Mouse (Mus musculus): ENCODE data around the gene Dvl3.
"Not testable (repeated sequence)": the region's sequence is repeated elsewhere in the genome, so short reads cannot be mapped to it uniquely, and the experiment has no call there.

Dvl3 gene

GRCm38 (mm10) chr16:20516726-20517201 is at the start of gene Dvl3:
Gene Dvl3 (plus strand): TSS chr16:20516982.
- peak; percentile 83 for DNase-seq (ENCODE audit: low read depth)

GRCm38 (mm10) chr16:20470981-20471380 is 45.8 kb upstream of the Dvl3 start:
- no peak for DNase-seq (ENCODE audit: low read depth)

- no peak for DNase-seq (ENCODE audit: low read depth)
Measured at GRCm38 (mm10) chr16:20471686-20472085, 45.1 kb upstream of the Dvl3 start.

- no peak for DNase-seq (ENCODE audit: low read depth)
Measured at GRCm38 (mm10) chr16:20473748-20474147, 43.0 kb upstream of the Dvl3 start.

- no peak for DNase-seq (ENCODE audit: low read depth)
Measured at GRCm38 (mm10) chr16:20474211-20474610, 42.6 kb upstream of the Dvl3 start.

- DNase-seq (ENCODE audit: low read depth): no peak
Measured at GRCm38 (mm10) chr16:20474786-20475185, 42.0 kb upstream of the Dvl3 start.

GRCm38 (mm10) chr16:20475335-20475734 is 41.4 kb upstream of the Dvl3 start:
- no peak for DNase-seq (ENCODE audit: low read depth)

GRCm38 (mm10) chr16:20476857-20477256 is 39.9 kb upstream of the Dvl3 start:
- DNase-seq (ENCODE audit: low read depth): no peak

GRCm38 (mm10) chr16:20477270-20477669 is 39.5 kb upstream of the Dvl3 start:
- no peak for DNase-seq (ENCODE audit: low read depth)

- DNase-seq (ENCODE audit: low read depth): no peak
Measured at GRCm38 (mm10) chr16:20478504-20478903, 38.3 kb upstream of the Dvl3 start.

GRCm38 (mm10) chr16:20479026-20479760 is 37.6 kb upstream of the Dvl3 start:
- DNase-seq (ENCODE audit: low read depth): not testable (repeated sequence)

GRCm38 (mm10) chr16:20480115-20480514 is 36.7 kb upstream of the Dvl3 start:
- peak; percentile 40 for DNase-seq (ENCODE audit: low read depth)

- no peak for DNase-seq (ENCODE audit: low read depth)
Measured at GRCm38 (mm10) chr16:20481746-20482145, 35.0 kb upstream of the Dvl3 start.

GRCm38 (mm10) chr16:20483716-20484115 is 33.1 kb upstream of the Dvl3 start:
- DNase-seq (ENCODE audit: low read depth): not testable (repeated sequence)

- DNase-seq (ENCODE audit: low read depth): no peak
Measured at GRCm38 (mm10) chr16:20485061-20485460, 31.7 kb upstream of the Dvl3 start.

GRCm38 (mm10) chr16:20486048-20486447 is 30.7 kb upstream of the Dvl3 start:
- DNase-seq (ENCODE audit: low read depth): no peak

- DNase-seq (ENCODE audit: low read depth): no peak
Measured at GRCm38 (mm10) chr16:20488151-20488550, 28.6 kb upstream of the Dvl3 start.

GRCm38 (mm10) chr16:20488751-20489150 is 28.0 kb upstream of the Dvl3 start:
- not testable (repeated sequence) for DNase-seq (ENCODE audit: low read depth)

- no peak for DNase-seq (ENCODE audit: low read depth)
Measured at GRCm38 (mm10) chr16:20489233-20489632, 27.5 kb upstream of the Dvl3 start.

- DNase-seq (ENCODE audit: low read depth): no peak
Measured at GRCm38 (mm10) chr16:20490581-20490980, 26.2 kb upstream of the Dvl3 start.

- DNase-seq (ENCODE audit: low read depth): no peak
Measured at GRCm38 (mm10) chr16:20491301-20491700, 25.5 kb upstream of the Dvl3 start.

GRCm38 (mm10) chr16:20493452-20493851 is 23.3 kb upstream of the Dvl3 start:
- no peak for DNase-seq (ENCODE audit: low read depth)

- DNase-seq (ENCODE audit: low read depth): peak; percentile 91
Measured at GRCm38 (mm10) chr16:20496671-20497600, 19.8 kb upstream of the Dvl3 start.
